Mouse (Mus musculus): ENCODE data around the gene Prdm9.

Gene Prdm9

GRCm38 (mm10) chr17:15526986-15527810 is 37.0 kb downstream of the Prdm9 start, which contains the start of gene Pdcd2:
Gene Pdcd2, minus strand, starts transcription at chr17:15527301.
- peak; percentile 96 to 98 for DNase-seq

GRCm38 (mm10) chr17:15526304-15526703 is 37.9 kb downstream of the Prdm9 start:
- no peak for DNase-seq

GRCm38 (mm10) chr17:15518766-15519165 is 45.4 kb downstream of the Prdm9 start:
- DNase-seq = no peak

- DNase-seq = no peak
These were observed 46.0 kb downstream of the Prdm9 start for GRCm38 (mm10) chr17:15518186-15518585.

GRCm38 (mm10) chr17:15517776-15518175 is 46.4 kb downstream of the Prdm9 start:
- no peak for DNase-seq

GRCm38 (mm10) chr17:15510694-15511093 is 53.5 kb downstream of the Prdm9 start:
- DNase-seq = no peak

- peak; percentile 99 for DNase-seq
These were observed 64.3 kb downstream of the Prdm9 start, which contains the start of the genes Psmb1 and Tbp for GRCm38 (mm10) chr17:15499656-15500394. Gene Psmb1, minus strand, starts transcription at chr17:15499751. Gene Tbp, plus strand, starts transcription at chr17:15499888.

GRCm38 (mm10) chr17:15498753-15499113 is 65.4 kb downstream of the Prdm9 start:
- DNase-seq = peak in 1 of 2 experiments; percentile 5

- peak; percentile 96 to 98 for DNase-seq
These were observed 66.0 kb downstream of the Prdm9 start for GRCm38 (mm10) chr17:15497882-15498752.

Measured in kidney, postnatal 4 days (tissue).